Mouse (Mus musculus) MEL (cell line): ENCODE results near the gene Gm20388.

Experiments used
- SMC3 ChIP-seq: IDR thresholded peaks from 2 replicates; pipeline ENCODE4 v1.6.1; 2011; ENCODE audit warnings: low read depth, low read length, improper control_type of control experiment
- TCF12 ChIP-seq: IDR thresholded peaks from 2 replicates; pipeline ENCODE4 v1.6.1; 2014; ENCODE audit warnings: low read depth, mild to moderate bottlenecking, inconsistent platforms, low read length, improper control_type of control experiment, moderate library complexity

- no peak for TF ChIP-seq TCF12
- TF ChIP-seq SMC3: no peak
Measured at GRCm38 (mm10) chr8:120464585-120464937, 553.9 kb downstream of the Gm20388 start.
